Mouse (Mus musculus): ENCODE data around the gene Trhr2. TPM values are rescaled to one million over a fixed set of nuclear protein-coding genes. Genes with fewer than 3 reads are reported as not detected.

Trhr2 gene
- polyA plus RNA-seq, 1 experiment from 2014 or later: not detected

GRCm38 (mm10) chr8:122357202-122357601 lies 3.3 kb downstream of the Trhr2 start:
- WGBS: 66% methylated on average over 11 of the region's 11 CpGs
- Histone ChIP-seq H3K4me1 (replicated peaks; ENCODE audit: control insufficient read depth, insufficient read depth, low read length) (no peaks in the 10 kb centered on the region), H3K9ac (ENCODE audit: low read depth, low read length) (no peak overlapping the region), H3K27me3 (replicated peaks; ENCODE audit: control insufficient read depth, insufficient read depth, low read length) (no peaks in the 10 kb centered on the region), H3K27ac (ENCODE audit: low read depth, low read length) (no peak overlapping the region), H3K9me3 (ENCODE audit: control insufficient read depth) (no peaks in the 10 kb centered on the region), H3K4me3 (ENCODE audit: low read depth, low read length) (no peak overlapping the region), H3K36me3 (ENCODE audit: control insufficient read depth, insufficient read depth) (no peaks in the 10 kb centered on the region), H3K4me2 (replicated peaks; ENCODE audit: low read depth) (no peak overlapping the region)
- no peak for ATAC-seq
- TF ChIP-seq CTCF (IDR thresholded peaks at IDR 0.05; ENCODE audit: low read depth): no peak

- WGBS: 48% methylated on average over 9 of the region's 9 CpGs
- Histone ChIP-seq H3K27me3 (replicated peaks; ENCODE audit: control insufficient read depth, insufficient read depth, low read length) (no peaks in the 10 kb centered on the region), H3K9me3 (ENCODE audit: control insufficient read depth) (no peaks in the 10 kb centered on the region), H3K36me3 (ENCODE audit: control insufficient read depth, insufficient read depth) (no peaks in the 10 kb centered on the region), H3K4me2 (replicated peaks; ENCODE audit: low read depth) (no peak overlapping the region), H3K4me1 (replicated peaks; ENCODE audit: control insufficient read depth, insufficient read depth, low read length) (no peaks in the 10 kb centered on the region), H3K27ac (ENCODE audit: low read depth, low read length) (no peak overlapping the region), H3K4me3 (ENCODE audit: low read depth, low read length) (no peak overlapping the region), H3K9ac (ENCODE audit: low read depth, low read length) (no peak overlapping the region)
- no peak for TF ChIP-seq CTCF (IDR thresholded peaks at IDR 0.05; ENCODE audit: low read depth)
- ATAC-seq: peak; percentile 50
Observed at GRCm38 (mm10) chr8:122355642-122356606, 4.6 kb downstream of the Trhr2 start.

- Histone ChIP-seq H3K4me3 (ENCODE audit: low read depth, low read length) (no peak overlapping the region), H3K9ac (ENCODE audit: low read depth, low read length) (no peak overlapping the region), H3K4me1 (replicated peaks; ENCODE audit: control insufficient read depth, insufficient read depth, low read length) (no peaks in the 10 kb centered on the region), H3K36me3 (ENCODE audit: control insufficient read depth, insufficient read depth) (no peaks in the 10 kb centered on the region), H3K9me3 (ENCODE audit: control insufficient read depth) (no peaks in the 10 kb centered on the region), H3K27me3 (replicated peaks; ENCODE audit: control insufficient read depth, insufficient read depth, low read length) (no peaks in the 10 kb centered on the region), H3K4me2 (replicated peaks; ENCODE audit: low read depth) (no peak overlapping the region), H3K27ac (ENCODE audit: low read depth, low read length) (no peak overlapping the region)
- WGBS: 76% methylated on average over 8 of the region's 8 CpGs
- ATAC-seq: no peak
- TF ChIP-seq CTCF (IDR thresholded peaks at IDR 0.05; ENCODE audit: low read depth): no peak
Observed at GRCm38 (mm10) chr8:122354157-122354556, 6.4 kb downstream of the Trhr2 start.

GRCm38 (mm10) chr8:122350309-122351089 lies 10.0 kb downstream of the Trhr2 start:
- Histone ChIP-seq H3K9me3 (ENCODE audit: control insufficient read depth) (no peaks in the 10 kb centered on the region), H3K27ac (ENCODE audit: low read depth, low read length) (no peak overlapping the region), H3K4me3 (ENCODE audit: low read depth, low read length) (no peak overlapping the region), H3K9ac (ENCODE audit: low read depth, low read length) (no peak overlapping the region), H3K4me1 (replicated peaks; ENCODE audit: control insufficient read depth, insufficient read depth, low read length) (no peaks in the 10 kb centered on the region), H3K36me3 (ENCODE audit: control insufficient read depth, insufficient read depth) (no peaks in the 10 kb centered on the region), H3K4me2 (replicated peaks; ENCODE audit: low read depth) (no peak overlapping the region), H3K27me3 (replicated peaks; ENCODE audit: control insufficient read depth, insufficient read depth, low read length) (no peaks in the 10 kb centered on the region)
- WGBS: 64% methylated on average over 11 of the region's 11 CpGs
- ATAC-seq: no peak
- no peak for TF ChIP-seq CTCF (IDR thresholded peaks at IDR 0.05; ENCODE audit: low read depth)

GRCm38 (mm10) chr8:122349357-122350297 lies 10.9 kb downstream of the Trhr2 start:
- Histone ChIP-seq H3K27me3 (replicated peaks; ENCODE audit: control insufficient read depth, insufficient read depth, low read length) (no peaks in the 10 kb centered on the region), H3K36me3 (ENCODE audit: control insufficient read depth, insufficient read depth) (no peaks in the 10 kb centered on the region), H3K4me3 (ENCODE audit: low read depth, low read length) (no peak overlapping the region), H3K4me1 (replicated peaks; ENCODE audit: control insufficient read depth, insufficient read depth, low read length) (no peaks in the 10 kb centered on the region), H3K9me3 (ENCODE audit: control insufficient read depth) (no peaks in the 10 kb centered on the region), H3K4me2 (replicated peaks; ENCODE audit: low read depth) (no peak overlapping the region), H3K27ac (ENCODE audit: low read depth, low read length) (no peak overlapping the region), H3K9ac (ENCODE audit: low read depth, low read length) (no peak overlapping the region)
- no peak for ATAC-seq
- no peak for TF ChIP-seq CTCF (IDR thresholded peaks at IDR 0.05; ENCODE audit: low read depth)
- WGBS: 38% methylated on average over 15 of the region's 15 CpGs
